Mouse (Mus musculus) G1E (cell line): ENCODE results near the gene Degs2. TPM values are rescaled to one million over a fixed set of nuclear protein-coding genes. Genes with fewer than 3 reads are reported as not detected.

Experiments used
- ATAC-seq: 2 replicates; pipeline ENCODE4 v1.8.0; 2016; ENCODE audit warnings: mild to moderate bottlenecking; ENCODE audit not compliant: insufficient number of reproducible peaks, poor library complexity, low FRiP score, severe bottlenecking; ENCODE audit errors: extremely low read depth
- DNase-seq: peaks from one replicate; pipeline ENCODE4 v3.0.0; 2012; ENCODE audit warnings: low spot score
- H3K27me3 ChIP-seq: 2 replicates; pipeline ENCODE4 v1.6.1; 2012; ENCODE audit warnings: mild to moderate bottlenecking, low read length, inconsistent platforms; ENCODE audit not compliant: insufficient read depth
- H3K36me3 ChIP-seq: replicated peaks from 2 replicates; pipeline ENCODE3; 2012; ENCODE audit warnings: mild to moderate bottlenecking, inconsistent platforms
- H3K4me1 ChIP-seq: 2 replicates; pipeline ENCODE4 v1.6.1; 2012; ENCODE audit warnings: low read depth, low read length, inconsistent platforms, mixed read lengths; ENCODE audit not compliant: insufficient read depth
- H3K4me3 ChIP-seq: 2 replicates; pipeline ENCODE4 v1.5.1; 2012; ENCODE audit warnings: low read depth, mild to moderate bottlenecking, inconsistent platforms, low read length, moderate library complexity, mixed read lengths
- H3K9me3 ChIP-seq: replicated peaks from 2 replicates; pipeline ENCODE4 v1.6.1; 2012; ENCODE audit warnings: inconsistent platforms
- CTCF ChIP-seq: IDR thresholded peaks from 2 replicates; pipeline ENCODE4 v1.5.1; 2012; ENCODE audit warnings: low read depth, low read length, inconsistent platforms, mixed read lengths
- GATA1 ChIP-seq: IDR thresholded peaks from 2 replicates; pipeline ENCODE4 v1.6.1; 2012; ENCODE audit warnings: borderline replicate concordance, low read length, inconsistent platforms, mixed read lengths
- GATA2 ChIP-seq: IDR thresholded peaks from 2 replicates; pipeline ENCODE4 v1.6.1; 2012; ENCODE audit warnings: low read depth, low read length, inconsistent platforms, borderline replicate concordance
- POLR2AphosphoS5 ChIP-seq: IDR thresholded peaks from 2 replicates; pipeline ENCODE4 v1.6.1; 2012; ENCODE audit warnings: low read depth, low read length, inconsistent platforms; ENCODE audit not compliant: insufficient replicate concordance
- TAL1 ChIP-seq: conservative IDR thresholded peaks from 2 replicates; pipeline ENCODE4 v1.6.1; 2012; ENCODE audit warnings: low read depth, low read length, inconsistent platforms, mixed read lengths
- polyA plus RNA-seq: library from polyadenylated mRNA; stranded (reverse); fragments of >175 nt; gene quantifications from 2 replicates; pipeline ENCODE4 v1.2.3, GENCODE M21; 2012
- total RNA-seq, 2 experiments: library from RNA; stranded (forward) in 1 of 2; stranded (reverse) in 1 of 2; fragments of 200-1000 nt in 1 of 2; fragments of >200 nt in 1 of 2; fragmentation: Nextera tagmentation in 1 of 2; gene quantifications; 2 replicates each; pipeline ENCODE4 v1.2.3; 2014 to 2017

Gene Degs2
- total and polyA plus RNA-seq, 3 experiments: not detected

- no peak for ATAC-seq
Observed at GRCm38 (mm10) chr12:108682240-108683023, 19.7 kb downstream of the Degs2 start.

GRCm38 (mm10) chr12:108680861-108681260, 21.3 kb downstream of the Degs2 start:
- ATAC-seq (no peak), DNase-seq (no peak)
- H3K27me3 ChIP-seq: no peaks in the 10 kb centered on the region
- no peak overlapping the region for H3K4me3 ChIP-seq
- peaks cover 79% of the 10 kb centered on the region for H3K9me3 ChIP-seq
- no peaks in the 10 kb centered on the region for H3K4me1 ChIP-seq
- TF ChIP-seq TAL1 (no peak), CTCF (no peak), POLR2AphosphoS5 (no peak), GATA1 (no peak), GATA2 (no peak)
- no peaks in the 10 kb centered on the region for H3K36me3 ChIP-seq

More at GRCm38 (mm10) chr12:108682240-108683023, 19.7 kb downstream of the Degs2 start:
- no peaks in the 10 kb centered on the region for H3K27me3 ChIP-seq
- TF ChIP-seq GATA1 (no peak), POLR2AphosphoS5 (no peak), CTCF (no peak), TAL1 (no peak), GATA2 (no peak)
- H3K36me3 ChIP-seq: no peaks in the 10 kb centered on the region
- DNase-seq: no peak
- H3K9me3 ChIP-seq: peaks cover 81% of the 10 kb centered on the region
- H3K4me1 ChIP-seq: no peaks in the 10 kb centered on the region
- H3K4me3 ChIP-seq: no peak overlapping the region

- peaks cover 78% of the 10 kb centered on the region for H3K9me3 ChIP-seq
- DNase-seq (no peak), ATAC-seq (no peak)
- H3K4me3 ChIP-seq: no peak overlapping the region
- TF ChIP-seq GATA2: no peak
- no peak for TF ChIP-seq GATA1
- no peak for TF ChIP-seq POLR2AphosphoS5
- no peak for TF ChIP-seq TAL1
- TF ChIP-seq CTCF: no peak
- no peaks in the 10 kb centered on the region for H3K4me1 ChIP-seq
- H3K36me3 ChIP-seq: no peaks in the 10 kb centered on the region
- no peaks in the 10 kb centered on the region for H3K27me3 ChIP-seq
Observed at GRCm38 (mm10) chr12:108678366-108678765, 23.7 kb downstream of the Degs2 start.

GRCm38 (mm10) chr12:108677116-108677515, 25.0 kb downstream of the Degs2 start:
- H3K27me3 ChIP-seq: no peaks in the 10 kb centered on the region
- no peaks in the 10 kb centered on the region for H3K36me3 ChIP-seq
- TF ChIP-seq TAL1: no peak
- TF ChIP-seq CTCF: no peak
- TF ChIP-seq GATA1: no peak
- TF ChIP-seq POLR2AphosphoS5: no peak
- no peak for TF ChIP-seq GATA2
- ATAC-seq (no peak), DNase-seq (no peak)
- no peaks in the 10 kb centered on the region for H3K4me1 ChIP-seq
- H3K9me3 ChIP-seq: peaks cover 78% of the 10 kb centered on the region
- H3K4me3 ChIP-seq: no peak overlapping the region

- H3K9me3 ChIP-seq: peaks cover 77% of the 10 kb centered on the region
- TF ChIP-seq POLR2AphosphoS5 (no peak), GATA1 (no peak), TAL1 (no peak), CTCF (no peak), GATA2 (no peak)
- DNase-seq (no peak), ATAC-seq (no peak)
- H3K36me3 ChIP-seq: no peaks in the 10 kb centered on the region
- no peaks in the 10 kb centered on the region for H3K4me1 ChIP-seq
- H3K4me3 ChIP-seq: no peak overlapping the region
- H3K27me3 ChIP-seq: no peaks in the 10 kb centered on the region
Observed at GRCm38 (mm10) chr12:108675614-108676401, 26.3 kb downstream of the Degs2 start.

- Histone ChIP-seq H3K27me3 (no peaks in the 10 kb centered on the region), H3K9me3 (peaks cover 79% of the 10 kb centered on the region), H3K4me1 (no peaks in the 10 kb centered on the region), H3K4me3 (no peak overlapping the region), H3K36me3 (no peaks in the 10 kb centered on the region)
- DNase-seq: no peak
- no peak for ATAC-seq
- TF ChIP-seq GATA2: no peak
- no peak for TF ChIP-seq GATA1
- TF ChIP-seq CTCF: no peak
- TF ChIP-seq TAL1: no peak
Observed at GRCm38 (mm10) chr12:108674916-108675315, 27.2 kb downstream of the Degs2 start.
